Mouse (Mus musculus): ENCODE measurements around the gene Sdad1.
A peak's percentile ranks its signal among the peaks of the same experiment; 100 is the strongest.
"Not testable (repeated sequence)": the region's sequence is repeated elsewhere in the genome, so short reads cannot be mapped to it uniquely, and the experiment has no call there.

Gene Sdad1

DNA sequence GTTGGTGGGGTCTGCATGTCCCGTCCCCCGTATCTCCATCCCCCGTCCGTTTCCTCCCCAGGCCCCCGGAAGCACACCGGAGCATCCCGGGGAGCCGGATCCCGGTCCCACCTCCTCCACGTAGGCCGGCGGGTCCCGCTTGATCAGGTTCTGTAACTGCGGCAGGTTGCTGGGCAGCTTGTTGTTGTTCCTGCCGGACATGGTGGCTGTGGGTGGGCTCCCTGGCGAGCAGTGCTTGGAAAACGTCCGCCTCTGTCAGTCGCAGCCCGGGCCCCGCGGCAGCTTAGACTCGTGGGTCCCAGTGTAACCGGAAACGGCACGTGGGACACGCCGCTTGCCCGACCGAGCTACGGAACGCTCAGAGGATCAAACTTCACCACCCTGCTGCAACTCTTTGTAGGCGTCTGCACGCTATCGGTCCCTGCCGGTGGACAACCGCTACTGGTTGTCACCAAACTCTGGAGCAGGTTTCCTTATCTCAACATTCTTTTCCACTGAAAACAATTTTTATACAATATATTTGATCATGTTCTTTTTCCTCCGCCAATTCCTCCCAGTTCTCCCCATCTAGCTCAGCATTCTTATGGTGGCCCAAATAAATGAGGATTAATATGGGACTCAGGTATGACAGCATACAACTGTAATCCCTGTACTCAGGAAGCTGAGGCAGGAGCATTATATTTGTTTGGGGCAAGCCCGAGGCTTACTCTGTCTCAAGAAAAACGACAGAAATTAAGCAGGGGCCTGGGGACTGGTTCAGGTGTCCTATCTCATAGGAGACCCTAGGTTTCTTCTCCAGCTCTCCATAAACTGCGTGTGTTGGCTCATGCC, at the start of gene Sdad1:
Sdad1 (minus strand) TSS at position 799 of the 831 bp plus-strand sequence.
- DNase-seq: peak; percentile 95

GRCm38 (mm10) chr5:92358767-92359455, 48.6 kb upstream of the Sdad1 start:
- peak; percentile 45 to 50 for DNase-seq

DNA sequence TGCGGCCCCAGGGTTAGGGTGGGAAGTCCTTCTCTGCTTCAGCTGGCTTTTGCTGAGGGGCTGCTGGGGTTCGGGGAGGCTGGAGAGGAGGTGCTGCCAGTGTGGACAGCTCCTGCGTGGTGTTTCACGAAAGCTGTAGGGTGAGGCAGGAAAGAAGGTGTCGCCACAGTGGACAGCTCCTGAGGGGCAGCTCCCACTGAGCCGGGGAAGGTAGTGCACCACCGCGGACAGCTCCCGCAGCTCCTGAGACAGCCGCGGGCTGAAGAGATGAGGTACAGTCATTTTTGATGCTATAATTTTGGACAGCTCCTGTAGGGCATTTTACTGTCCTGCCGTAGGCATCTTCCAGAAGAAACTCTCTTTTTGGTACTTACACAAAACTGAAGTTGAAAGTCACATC, 47.8 kb upstream of the Sdad1 start:
- no peak for DNase-seq

DNA sequence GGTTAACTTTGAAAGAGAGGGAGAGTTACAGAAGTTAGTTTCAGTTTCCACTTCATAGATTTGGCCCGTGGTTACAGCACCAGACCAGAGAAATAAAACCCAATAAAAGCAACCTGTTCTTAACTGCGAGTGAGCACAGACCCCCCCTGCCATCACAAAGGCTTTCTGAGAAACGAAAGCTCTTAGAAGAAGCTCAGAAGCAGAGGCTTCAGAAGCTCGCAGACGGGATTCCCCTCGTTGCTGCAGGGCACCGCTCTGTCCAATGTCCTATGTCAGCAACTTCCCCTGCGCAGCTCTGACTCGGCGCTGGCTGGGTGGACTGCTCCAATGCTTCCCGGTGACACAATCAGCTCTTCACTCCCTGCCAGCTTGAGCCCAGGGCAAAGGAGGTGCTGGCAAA, 43.2 kb upstream of the Sdad1 start:
- DNase-seq: peak in 1 of 2 experiments; percentile 50

DNA sequence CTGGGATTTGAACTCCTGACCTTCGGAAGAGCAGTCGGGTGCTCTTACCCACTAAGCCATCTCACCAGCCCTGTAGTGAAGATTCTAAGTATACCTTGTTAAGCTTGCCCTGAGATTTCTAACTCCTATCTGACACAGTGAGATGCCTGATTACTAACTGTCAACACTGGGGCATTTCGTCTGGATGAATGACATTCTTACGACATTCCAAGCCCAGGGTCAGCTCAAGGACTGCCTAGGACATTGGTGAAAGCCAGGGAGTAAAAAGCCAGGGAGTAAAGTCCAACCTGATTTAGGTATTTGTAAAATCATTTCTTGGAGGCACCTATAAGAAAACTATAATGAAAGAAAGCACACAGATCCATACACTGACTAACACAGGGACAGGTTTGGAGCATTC, 42.4 kb upstream of the Sdad1 start:
- DNase-seq: not testable (repeated sequence)

DNA sequence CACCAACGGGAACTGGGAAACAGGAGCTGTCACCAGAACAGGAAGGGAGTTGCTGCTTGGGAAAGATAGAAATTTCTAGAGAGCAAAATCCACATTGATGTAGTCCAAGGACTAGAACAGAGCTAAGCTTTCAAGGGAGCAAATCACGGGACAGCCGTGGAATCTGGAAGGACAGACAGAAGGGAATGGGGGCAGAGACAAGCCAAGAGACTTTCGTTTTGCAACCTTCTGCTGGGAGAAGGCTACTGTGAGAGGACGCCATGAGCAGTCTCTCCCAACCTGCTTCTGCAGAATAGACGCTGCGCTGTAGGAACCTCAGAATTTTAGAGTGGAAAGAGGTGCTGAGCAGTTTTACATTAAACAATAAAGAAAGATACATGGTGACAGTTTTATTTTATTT, 39.5 kb upstream of the Sdad1 start:
- no peak for DNase-seq

- DNase-seq: peak; percentile 52 to 54
These were observed 38.6 kb upstream of the Sdad1 start, which contains the start of gene Cxcl10 for GRCm38 (mm10) chr5:92348794-92349413. Cxcl10 (minus strand) TSS chr5:92348889.

- no peak for DNase-seq
These were observed 34.7 kb upstream of the Sdad1 start for GRCm38 (mm10) chr5:92345006-92345405.

DNA sequence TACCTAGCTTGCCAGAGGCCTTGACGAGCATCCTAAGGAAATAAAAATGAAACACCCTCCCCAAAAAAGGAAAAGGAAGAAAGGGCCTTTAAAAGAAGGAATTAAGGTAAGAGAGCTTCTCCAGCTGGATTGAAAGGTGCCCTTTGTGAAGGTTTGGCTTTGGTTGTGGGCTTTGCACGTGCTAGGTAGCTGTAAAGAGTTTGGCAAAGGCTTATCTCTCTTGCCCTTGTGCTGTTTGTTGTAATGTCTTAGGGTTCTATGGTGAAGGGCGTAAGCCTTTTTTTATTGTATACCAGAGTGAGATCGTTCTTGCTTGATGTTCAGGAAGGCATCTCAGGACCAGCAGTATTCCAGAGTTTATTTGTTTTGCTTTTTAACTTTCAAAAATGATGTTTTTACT, 30.3 kb upstream of the Sdad1 start:
- no peak for DNase-seq

- no peak for DNase-seq
These were observed 26.5 kb upstream of the Sdad1 start for GRCm38 (mm10) chr5:92336743-92337142.

DNA sequence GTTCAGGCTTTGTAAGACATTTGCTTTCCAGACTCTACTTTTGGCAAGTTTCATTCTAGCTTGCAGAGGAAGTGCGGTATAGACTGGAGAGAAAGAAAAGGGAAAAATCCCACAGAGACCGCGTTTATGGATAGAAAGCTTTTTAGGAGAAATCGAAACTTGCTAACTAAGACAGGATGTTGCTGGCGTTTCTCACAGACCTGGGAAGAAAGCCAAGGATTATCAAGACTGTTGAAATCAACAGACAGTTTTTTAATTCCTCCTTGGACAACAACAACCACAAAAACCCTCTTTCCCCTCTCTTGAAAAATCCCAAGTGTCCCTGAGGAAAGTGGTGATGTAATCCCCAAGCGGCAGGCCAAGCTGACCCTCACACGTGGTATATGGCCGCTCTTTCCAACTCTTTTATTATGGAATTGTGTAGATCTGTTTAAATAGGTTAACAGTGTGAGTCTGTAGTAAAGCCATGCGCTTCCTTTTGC, 22.1 kb upstream of the Sdad1 start:
- DNase-seq: peak; percentile 22 to 27

- DNase-seq: no peak
These were observed 21.5 kb upstream of the Sdad1 start, which contains the start of gene Art3 for GRCm38 (mm10) chr5:92331635-92332338. Art3 (plus strand) TSS chr5:92331827.

DNA sequence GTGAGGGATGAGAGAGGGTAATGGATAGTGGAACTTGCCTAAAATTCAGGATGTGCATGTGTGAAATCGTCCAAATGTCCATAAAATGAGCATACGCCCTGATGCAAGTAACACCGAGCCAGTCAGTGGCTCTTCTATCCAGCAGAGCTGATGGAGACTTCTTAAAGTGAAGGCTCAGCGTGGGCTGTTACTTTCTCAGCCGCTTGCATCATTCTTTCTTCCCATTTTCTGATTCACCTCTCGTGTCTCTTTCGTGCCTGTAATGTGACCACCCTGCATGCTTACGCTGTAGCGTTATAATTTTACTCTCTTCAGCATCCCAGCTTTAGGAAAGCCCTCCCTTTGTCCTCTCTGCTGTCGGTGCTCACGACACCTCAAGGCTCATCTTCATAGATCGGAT, 20.8 kb upstream of the Sdad1 start:
- no peak for DNase-seq

DNA sequence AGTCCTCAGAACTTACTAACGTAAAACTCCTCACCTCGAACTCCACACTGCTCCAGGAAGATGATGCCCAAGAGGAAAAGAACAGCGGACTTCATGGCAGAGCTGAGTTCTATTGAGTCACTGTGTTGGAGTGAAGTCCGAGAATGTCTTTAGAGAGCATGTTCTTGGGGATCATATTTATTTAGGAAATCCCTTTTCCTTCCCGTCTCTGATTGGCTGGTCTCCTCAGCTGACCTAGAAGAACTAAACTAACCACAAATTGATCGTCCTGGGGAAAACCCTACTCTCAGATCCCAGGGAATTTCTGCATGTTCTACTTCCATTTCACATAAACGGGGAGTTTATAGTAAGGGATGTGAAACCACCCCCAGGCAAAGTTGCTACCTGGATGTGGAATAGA, 17.6 kb upstream of the Sdad1 start, which contains the start of gene Cxcl9:
Cxcl9 (minus strand) TSS at position 151 of the 400 bp plus-strand sequence.
- DNase-seq: no peak

DNA sequence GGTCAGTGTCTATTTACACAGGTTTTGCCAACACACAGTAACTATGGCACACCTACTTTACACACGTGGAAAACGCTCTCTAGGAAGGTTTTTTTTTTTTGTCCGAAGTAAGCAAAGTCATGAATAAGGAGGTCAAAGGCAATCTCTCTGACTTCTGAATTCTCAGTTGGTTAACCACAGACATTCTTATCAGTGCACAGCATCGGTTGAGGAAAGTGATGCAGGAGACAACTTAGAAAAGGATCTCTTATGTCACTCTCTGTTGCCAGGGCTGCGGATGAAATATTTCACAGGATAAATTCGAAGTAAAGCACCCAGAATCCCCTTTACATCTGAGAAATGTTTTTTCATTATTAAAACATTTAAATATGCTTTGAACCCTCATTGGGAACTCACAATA, 17.1 kb upstream of the Sdad1 start:
- DNase-seq: no peak

GRCm38 (mm10) chr5:92323264-92323663, 13.0 kb upstream of the Sdad1 start:
- peak; percentile 34 for DNase-seq

DNA sequence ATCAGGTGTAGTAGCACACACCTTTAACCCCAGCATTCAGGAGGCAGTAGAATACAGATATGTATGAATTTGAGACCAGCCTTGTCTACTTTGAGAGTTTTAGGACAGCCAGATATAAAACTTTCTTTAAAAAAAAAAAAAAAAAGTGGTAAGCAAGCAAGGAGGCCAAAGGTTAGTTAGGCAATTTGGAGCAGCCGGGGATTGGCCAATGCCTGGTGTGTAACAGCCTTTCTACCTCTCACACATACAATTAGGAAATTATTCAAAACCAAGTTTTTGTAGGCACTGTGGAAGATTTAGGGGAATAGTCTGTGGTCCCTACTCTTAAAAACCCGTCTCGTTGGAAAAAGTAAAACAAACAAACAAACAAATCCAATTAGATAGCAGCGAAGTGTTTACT, 12.3 kb upstream of the Sdad1 start:
- no peak for DNase-seq

GRCm38 (mm10) chr5:92321631-92322400, 11.5 kb upstream of the Sdad1 start:
- DNase-seq: no peak

DNA sequence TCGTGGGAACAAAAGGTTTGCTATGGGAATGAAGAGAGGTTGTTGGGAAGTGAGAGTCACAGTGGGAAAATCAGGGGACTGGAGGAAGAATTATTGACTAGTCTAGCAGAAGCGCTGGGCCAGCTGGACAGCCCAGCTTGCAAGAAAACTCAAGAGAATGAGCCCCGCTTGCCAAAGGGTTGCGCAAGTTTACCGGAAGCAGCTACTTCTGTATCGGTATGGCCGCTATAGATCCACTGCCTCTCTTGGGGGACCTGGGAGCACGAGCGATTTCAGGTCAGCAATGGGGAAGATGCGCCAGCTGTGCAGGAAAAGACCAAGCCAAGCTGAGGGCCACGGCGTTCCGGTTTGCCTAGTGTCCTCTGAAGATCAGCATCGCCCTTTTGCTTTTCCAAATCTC, 8.3 kb upstream of the Sdad1 start:
- no peak for DNase-seq

- DNase-seq: no peak
These were observed 7.8 kb upstream of the Sdad1 start for GRCm38 (mm10) chr5:92318119-92318518.

DNA sequence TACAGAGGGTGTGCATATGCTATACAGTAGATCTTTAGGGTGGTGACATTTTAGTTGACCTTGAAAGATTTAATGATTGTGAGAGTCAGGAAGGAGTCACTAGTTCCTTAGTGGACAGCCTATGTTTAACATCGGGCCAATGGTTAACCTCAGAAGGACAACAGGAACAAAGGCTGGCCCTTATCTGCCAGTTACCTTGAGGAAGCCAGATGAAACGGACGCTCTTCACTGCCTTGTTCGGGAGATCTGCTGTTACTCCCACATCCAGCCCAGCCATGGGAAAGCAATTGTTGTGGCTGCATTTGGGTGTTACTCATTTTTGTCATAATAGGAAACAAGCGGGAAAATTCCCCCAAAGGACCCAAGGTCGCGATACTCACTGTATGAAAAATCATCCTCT, 3.5 kb upstream of the Sdad1 start:
- no peak for DNase-seq
